Mouse (Mus musculus): ENCODE data around the gene Mrpl20. TPM values are rescaled to one million over a fixed set of nuclear protein-coding genes. Genes with fewer than 3 reads are reported as not detected.

Gene Mrpl20
- polyA plus RNA-seq (2015; fragmentation: Nextera tagmentation; extraction: Ambion mirVana), result 133 and 138 TPM in 2 replicates

GRCm38 (mm10) chr4:155802741-155803339, at the start of gene Mrpl20:
Gene Mrpl20, plus strand, starts transcription at chr4:155802878.
- H3K36me3 ChIP-seq (ENCODE audit: control insufficient read depth, insufficient read depth), result peaks cover 11% of the 10 kb centered on the region
- peak within 1 kb of the TSS; percentile 97 for H3K4me3 ChIP-seq (ENCODE audit: low read length)
- H3K9ac ChIP-seq (ENCODE audit: low read length), result peak within 1 kb of the TSS; percentile 94
- H3K27ac ChIP-seq (ENCODE audit: low read length), result peak within 1 kb of the TSS; percentile 79
- H3K27me3 ChIP-seq (ENCODE audit: control insufficient read depth, insufficient read depth, low read length), result peaks cover 5% of the 10 kb centered on the region; the same call in 1 of the 2 replicates
- H3K4me2 ChIP-seq (ENCODE audit: low read depth, low read length), result peak within 1 kb of the TSS; percentile 85
- no peaks in the 10 kb centered on the region for H3K9me3 ChIP-seq (replicated peaks; ENCODE audit: control insufficient read depth, low read length)
- ATAC-seq (replicated peaks; ENCODE audit: extremely low read depth, insufficient read depth, low FRiP score), result no peak; the same call in 1 of the 2 replicates
- WGBS, result 11% methylated on average over 12 of the region's 12 CpGs
- H3K4me1 ChIP-seq (ENCODE audit: control insufficient read depth, insufficient read depth, low read length), result peaks cover 13% of the 10 kb centered on the region

GRCm38 (mm10) chr4:155757011-155757410, 45.7 kb upstream of the Mrpl20 start:
- no peak overlapping the region for H3K4me3 ChIP-seq (ENCODE audit: low read length)
- ATAC-seq (replicated peaks; ENCODE audit: extremely low read depth, insufficient read depth, low FRiP score), result no peak; the same call in 1 of the 2 replicates
- H3K27me3 ChIP-seq (ENCODE audit: control insufficient read depth, insufficient read depth, low read length), result no peaks in the 10 kb centered on the region
- no peak overlapping the region for H3K9ac ChIP-seq (ENCODE audit: low read length)
- H3K9me3 ChIP-seq (replicated peaks; ENCODE audit: control insufficient read depth, low read length), result no peaks in the 10 kb centered on the region
- peak overlapping the region; percentile 37; the same call in 1 of the 2 replicates for H3K27ac ChIP-seq (ENCODE audit: low read length)
- H3K36me3 ChIP-seq (ENCODE audit: control insufficient read depth, insufficient read depth), result peaks cover 39% of the 10 kb centered on the region
- peaks cover 34% of the 10 kb centered on the region for H3K4me1 ChIP-seq (ENCODE audit: control insufficient read depth, insufficient read depth, low read length)
- 51% methylated on average over 12 of the region's 12 CpGs for WGBS
- H3K4me2 ChIP-seq (ENCODE audit: low read depth, low read length), result peak overlapping the region; percentile 48

GRCm38 (mm10) chr4:155759862-155760612, 42.6 kb upstream of the Mrpl20 start:
- ATAC-seq (replicated peaks; ENCODE audit: extremely low read depth, insufficient read depth, low FRiP score), result peak; percentile 5; the same call in 1 of the 2 replicates
- H3K4me1 ChIP-seq (ENCODE audit: control insufficient read depth, insufficient read depth, low read length), result peaks cover 34% of the 10 kb centered on the region
- 2% methylated on average over 10 of the region's 10 CpGs for WGBS
- peaks cover 16% of the 10 kb centered on the region for H3K36me3 ChIP-seq (ENCODE audit: control insufficient read depth, insufficient read depth)
- peak overlapping the region; percentile 84 for H3K4me3 ChIP-seq (ENCODE audit: low read length)
- no peaks in the 10 kb centered on the region for H3K9me3 ChIP-seq (replicated peaks; ENCODE audit: control insufficient read depth, low read length)
- no peaks in the 10 kb centered on the region for H3K27me3 ChIP-seq (ENCODE audit: control insufficient read depth, insufficient read depth, low read length)
- peak overlapping the region; percentile 99 for H3K4me2 ChIP-seq (ENCODE audit: low read depth, low read length)
- peak overlapping the region; percentile 78 for H3K9ac ChIP-seq (ENCODE audit: low read length)
- peak overlapping the region; percentile 88 for H3K27ac ChIP-seq (ENCODE audit: low read length)

GRCm38 (mm10) chr4:155760613-155761355, 41.9 kb upstream of the Mrpl20 start, which contains the start of gene Atad3a:
Gene Atad3a, minus strand, starts transcription at chr4:155761093.
- H3K36me3 ChIP-seq (ENCODE audit: control insufficient read depth, insufficient read depth), result peaks cover 9% of the 10 kb centered on the region
- peak within 1 kb of the TSS; percentile 99 for H3K4me2 ChIP-seq (ENCODE audit: low read depth, low read length)
- peak within 1 kb of the TSS; percentile 88 for H3K27ac ChIP-seq (ENCODE audit: low read length)
- H3K4me1 ChIP-seq (ENCODE audit: control insufficient read depth, insufficient read depth, low read length), result peaks cover 34% of the 10 kb centered on the region
- H3K27me3 ChIP-seq (ENCODE audit: control insufficient read depth, insufficient read depth, low read length), result no peaks in the 10 kb centered on the region
- under 1% methylated on average over 68 of the region's 68 CpGs for WGBS
- H3K4me3 ChIP-seq (ENCODE audit: low read length), result peak within 1 kb of the TSS; percentile 84
- peak; percentile 93 for ATAC-seq (replicated peaks; ENCODE audit: extremely low read depth, insufficient read depth, low FRiP score)
- peak within 1 kb of the TSS; percentile 88 for H3K9ac ChIP-seq (ENCODE audit: low read length)
- H3K9me3 ChIP-seq (replicated peaks; ENCODE audit: control insufficient read depth, low read length), result no peaks in the 10 kb centered on the region

- peak overlapping the region; percentile 54 for H3K27ac ChIP-seq (ENCODE audit: low read length)
- ATAC-seq (replicated peaks; ENCODE audit: extremely low read depth, insufficient read depth, low FRiP score), result no peak
- WGBS, result 2% methylated on average over 28 of the region's 28 CpGs
These were observed 41.1 kb upstream of the Mrpl20 start for GRCm38 (mm10) chr4:155761356-155762099.

GRCm38 (mm10) chr4:155762357-155762756, 40.3 kb upstream of the Mrpl20 start:
- no peak overlapping the region; the same call in 1 of the 2 replicates for H3K4me2 ChIP-seq (ENCODE audit: low read depth, low read length)
- H3K36me3 ChIP-seq (ENCODE audit: control insufficient read depth, insufficient read depth), result no peaks in the 10 kb centered on the region
- no peaks in the 10 kb centered on the region for H3K9me3 ChIP-seq (replicated peaks; ENCODE audit: control insufficient read depth, low read length)
- 81% methylated on average over 3 of the region's 3 CpGs for WGBS
- H3K27ac ChIP-seq (ENCODE audit: low read length), result no peak overlapping the region
- H3K4me3 ChIP-seq (ENCODE audit: low read length), result no peak overlapping the region
- H3K9ac ChIP-seq (ENCODE audit: low read length), result no peak overlapping the region
- H3K27me3 ChIP-seq (ENCODE audit: control insufficient read depth, insufficient read depth, low read length), result no peaks in the 10 kb centered on the region
- no peak for ATAC-seq (replicated peaks; ENCODE audit: extremely low read depth, insufficient read depth, low FRiP score)
- H3K4me1 ChIP-seq (ENCODE audit: control insufficient read depth, insufficient read depth, low read length), result peaks cover 23% of the 10 kb centered on the region

More at GRCm38 (mm10) chr4:155761356-155762099, 41.1 kb upstream of the Mrpl20 start:
- Histone ChIP-seq H3K4me1 (ENCODE audit: control insufficient read depth, insufficient read depth, low read length) (peaks cover 31% of the 10 kb centered on the region), H3K9ac (ENCODE audit: low read length) (peak overlapping the region; percentile 88), H3K9me3 (replicated peaks; ENCODE audit: control insufficient read depth, low read length) (no peaks in the 10 kb centered on the region), H3K27me3 (ENCODE audit: control insufficient read depth, insufficient read depth, low read length) (no peaks in the 10 kb centered on the region), H3K4me3 (ENCODE audit: low read length) (peak overlapping the region; percentile 84), H3K36me3 (ENCODE audit: control insufficient read depth, insufficient read depth) (peaks cover 2% of the 10 kb centered on the region), H3K4me2 (ENCODE audit: low read depth, low read length) (peak overlapping the region; percentile 99)

GRCm38 (mm10) chr4:155769496-155769879, 33.2 kb upstream of the Mrpl20 start:
- peak overlapping the region; percentile 92 for H3K4me2 ChIP-seq (ENCODE audit: low read depth, low read length)

GRCm38 (mm10) chr4:155769880-155770512, 32.7 kb upstream of the Mrpl20 start:
- ATAC-seq (replicated peaks; ENCODE audit: extremely low read depth, insufficient read depth, low FRiP score), result peak; percentile 86
- Histone ChIP-seq H3K4me1 (ENCODE audit: control insufficient read depth, insufficient read depth, low read length) (peaks cover 16% of the 10 kb centered on the region), H3K27me3 (ENCODE audit: control insufficient read depth, insufficient read depth, low read length) (peaks cover 22% of the 10 kb centered on the region), H3K9me3 (replicated peaks; ENCODE audit: control insufficient read depth, low read length) (no peaks in the 10 kb centered on the region), H3K36me3 (ENCODE audit: control insufficient read depth, insufficient read depth) (no peaks in the 10 kb centered on the region), H3K27ac (ENCODE audit: low read length) (peak overlapping the region; percentile 81), H3K9ac (ENCODE audit: low read length) (peak overlapping the region; percentile 85), H3K4me2 (ENCODE audit: low read depth, low read length) (peak overlapping the region; percentile 92), H3K4me3 (ENCODE audit: low read length) (peak overlapping the region; percentile 65)
- 0% methylated on average over 39 of the region's 39 CpGs for WGBS

More at GRCm38 (mm10) chr4:155769496-155769879, 33.2 kb upstream of the Mrpl20 start:
- no peaks in the 10 kb centered on the region for H3K36me3 ChIP-seq (ENCODE audit: control insufficient read depth, insufficient read depth)
- peaks cover 20% of the 10 kb centered on the region for H3K27me3 ChIP-seq (ENCODE audit: control insufficient read depth, insufficient read depth, low read length)
- 56% methylated on average over 5 of the region's 5 CpGs for WGBS
- peak overlapping the region; percentile 85 for H3K9ac ChIP-seq (ENCODE audit: low read length)
- ATAC-seq (replicated peaks; ENCODE audit: extremely low read depth, insufficient read depth, low FRiP score), result no peak
- H3K9me3 ChIP-seq (replicated peaks; ENCODE audit: control insufficient read depth, low read length), result no peaks in the 10 kb centered on the region
- peak overlapping the region; percentile 65 for H3K4me3 ChIP-seq (ENCODE audit: low read length)
- H3K4me1 ChIP-seq (ENCODE audit: control insufficient read depth, insufficient read depth, low read length), result peaks cover 12% of the 10 kb centered on the region
- H3K27ac ChIP-seq (ENCODE audit: low read length), result no peak overlapping the region
